Mouse (Mus musculus): ENCODE data around the gene Rab9. TPM values are rescaled to one million over a fixed set of nuclear protein-coding genes. Genes with fewer than 3 reads are reported as not detected.
"Not testable (repeated sequence)": the region's sequence is repeated elsewhere in the genome, so short reads cannot be mapped to it uniquely, and the experiment has no call there.

Rab9 gene
- total RNA-seq (2021) = 10 to 100 TPM; 33.8 to 41.3 TPM
- long read RNA-seq, transcript Rab9-202 (3 exons, 1,447 nt) = major isoform, 50 of 51 reads
- long read RNA-seq, partial matches to known transcripts = 0 of 51 reads
- long read RNA-seq, other reads (novel, unspliced or antisense) = 1 of 51 reads

DNA sequence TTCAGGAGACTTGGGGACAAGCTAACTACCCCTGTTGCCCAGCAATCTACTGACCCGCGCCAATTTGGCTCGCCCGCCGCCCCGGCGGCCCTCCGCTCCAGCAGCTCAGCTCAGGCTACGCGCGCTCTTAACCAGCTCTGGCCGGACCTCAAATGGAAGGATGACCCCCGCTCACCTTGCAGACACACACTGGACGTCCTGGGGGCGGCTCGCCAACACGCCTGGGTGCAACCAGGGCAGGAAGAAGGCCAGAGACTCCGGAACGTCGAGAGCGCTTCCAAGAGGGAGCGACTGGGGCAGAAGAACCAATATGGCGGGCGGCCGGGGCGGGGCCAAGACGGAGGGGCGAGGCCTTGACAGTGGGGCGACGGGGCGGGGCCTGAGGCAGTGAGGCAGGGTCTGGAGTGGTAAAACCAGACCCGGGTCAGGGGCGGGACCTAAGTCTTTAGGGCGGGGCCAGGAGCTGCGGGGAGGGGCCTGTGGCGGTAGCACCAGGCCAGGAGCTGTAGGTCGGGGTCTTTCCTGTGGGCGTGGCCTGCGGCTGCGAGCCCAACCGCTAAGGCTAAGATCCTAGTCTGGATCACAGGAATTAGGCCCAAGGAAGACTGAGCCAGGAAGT, at the start of gene Rab9:
Gene Rab9, minus strand, starts transcription at position 503 of the 619 bp plus-strand sequence.
- DNase-seq (ENCODE audit: low spot score in 2 of 2) = peak; percentile 86 to 89

DNA sequence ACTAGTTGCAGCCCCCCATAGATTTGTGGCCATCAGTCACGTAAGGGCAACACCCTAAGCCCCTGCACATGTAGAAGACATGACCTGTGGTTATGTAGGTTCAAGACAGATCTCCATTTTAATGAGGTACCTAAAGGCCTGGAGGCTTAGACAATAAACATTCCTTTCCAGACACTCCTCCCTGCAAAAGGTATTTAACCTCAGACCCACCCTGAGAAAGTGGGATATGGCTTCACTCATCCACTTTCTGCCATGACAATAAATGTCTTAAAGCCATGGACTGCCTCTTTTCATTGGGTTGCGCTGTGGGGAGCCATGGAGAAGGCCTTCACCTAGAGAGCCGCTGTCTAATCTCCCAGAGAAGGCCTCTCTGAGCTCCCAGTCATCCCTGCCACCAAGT, 48.5 kb upstream of the Rab9 start:
- DNase-seq (ENCODE audit: low spot score in 2 of 2) = no peak

DNA sequence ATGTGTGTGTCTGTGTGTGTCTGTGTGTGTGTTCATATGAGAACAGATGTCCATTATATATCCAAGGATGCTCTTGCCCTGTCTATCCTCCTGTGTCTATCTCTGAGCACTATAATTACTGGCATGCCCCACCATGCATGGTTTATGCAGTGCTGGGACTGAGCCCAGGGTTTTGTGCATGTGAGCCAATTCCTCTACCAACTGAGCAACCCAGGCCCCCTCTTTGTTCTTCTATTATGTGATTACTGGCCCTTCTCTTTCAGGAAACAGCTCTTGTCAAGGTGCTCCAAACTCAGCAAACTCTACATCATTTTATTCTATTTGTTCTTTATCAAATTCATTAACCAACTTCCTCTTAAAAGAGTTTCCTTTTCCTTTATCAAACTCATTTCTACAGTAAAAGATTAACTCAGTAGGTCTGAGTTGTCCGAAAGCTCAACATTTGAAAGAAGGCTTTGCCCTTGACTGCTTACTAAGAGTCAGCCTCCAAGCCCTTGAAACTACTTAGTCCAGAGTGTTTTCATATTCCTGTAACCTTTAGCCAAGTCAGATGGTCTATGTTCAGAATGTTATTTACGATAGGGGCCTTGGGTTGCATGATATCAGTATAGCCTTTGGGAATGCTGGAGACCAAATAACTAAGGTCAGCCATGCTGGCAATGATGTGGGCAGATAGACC, 46.1 kb upstream of the Rab9 start:
- no peak for DNase-seq (ENCODE audit: low spot score in 2 of 2)

DNA sequence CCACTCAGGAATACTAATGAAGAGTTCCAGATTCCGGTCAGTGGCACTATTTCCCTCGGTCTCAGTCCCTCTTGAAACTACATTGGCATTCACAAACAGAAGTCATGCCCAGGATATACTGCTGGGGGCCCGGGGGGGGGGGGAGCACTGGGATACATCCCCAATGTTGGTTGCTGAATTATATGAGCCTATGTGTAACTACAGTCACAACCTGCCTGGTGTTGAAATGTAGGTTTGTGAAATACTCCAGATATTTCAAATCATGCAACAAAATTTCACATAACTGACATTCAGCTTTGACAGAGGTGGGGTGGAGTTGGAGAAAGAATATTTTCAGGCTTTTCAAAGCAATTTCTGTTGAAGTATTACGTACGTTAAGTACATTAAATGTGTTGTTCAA, 41.1 kb upstream of the Rab9 start:
- no peak for DNase-seq (ENCODE audit: low spot score in 2 of 2)

DNA sequence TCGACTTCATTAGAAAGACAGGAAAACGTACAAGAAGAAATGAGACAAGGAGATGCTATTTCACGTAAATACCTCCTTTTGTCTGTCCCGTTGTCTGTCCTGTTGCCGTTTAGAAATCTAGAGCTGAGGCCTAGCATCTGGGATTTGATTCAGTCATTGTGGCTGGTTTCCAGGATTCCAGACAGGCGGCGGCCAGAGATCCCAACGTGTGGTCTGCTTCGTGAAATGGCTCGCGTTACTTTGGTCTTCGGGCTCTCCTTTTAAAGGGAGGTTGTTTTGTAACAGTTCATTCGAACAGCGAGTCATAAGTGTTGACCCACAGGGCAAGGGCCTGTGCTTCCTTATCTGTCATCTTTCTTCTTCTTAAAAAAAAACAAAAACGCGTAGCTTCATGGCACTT, 38.7 kb upstream of the Rab9 start, which contains the start of gene Tceanc:
Gene Tceanc, minus strand, starts transcription at position 223 of the 400 bp plus-strand sequence.
- DNase-seq (ENCODE audit: low spot score in 2 of 2) = no peak

DNA sequence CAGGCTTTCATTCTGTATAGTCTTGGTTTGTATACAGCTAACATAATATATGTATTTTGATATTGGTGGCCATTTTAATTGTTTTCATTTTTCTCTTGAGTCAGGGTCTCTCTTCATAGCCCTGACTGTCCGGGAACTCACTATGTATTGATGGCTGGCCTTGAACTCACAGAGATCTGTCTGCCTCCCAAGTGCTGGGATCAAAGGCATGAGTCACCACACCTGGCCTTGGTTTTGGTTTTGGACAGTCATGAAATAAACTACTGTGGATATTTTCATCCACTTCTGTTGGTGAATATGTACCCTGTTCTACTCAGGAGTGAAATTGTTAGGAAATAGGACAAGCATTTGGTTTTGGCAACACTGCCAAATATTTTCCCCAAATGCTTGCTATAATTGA, 37.0 kb upstream of the Rab9 start:
- DNase-seq (ENCODE audit: low spot score in 2 of 2) = no peak

DNA sequence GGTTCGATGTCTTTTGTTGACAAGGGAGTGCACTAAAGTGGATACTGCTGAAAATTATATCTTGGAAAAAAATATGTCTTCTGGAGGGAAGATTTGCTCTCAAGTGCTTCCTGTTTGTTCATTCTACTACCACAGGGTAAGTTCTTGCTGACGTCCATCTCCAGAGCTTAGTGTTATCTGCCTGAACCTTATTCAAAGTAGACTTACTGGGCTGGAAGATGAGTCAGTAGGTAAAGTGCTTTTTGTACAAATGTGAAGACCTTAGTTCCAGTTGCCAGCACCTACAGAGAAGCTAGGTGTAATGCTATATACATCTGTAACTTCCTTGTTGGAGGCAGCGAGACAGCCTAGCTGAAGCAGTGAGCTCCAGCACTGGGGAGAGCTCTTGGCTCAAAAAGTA, 36.3 kb upstream of the Rab9 start:
- no peak for DNase-seq (ENCODE audit: low spot score in 2 of 2)

DNA sequence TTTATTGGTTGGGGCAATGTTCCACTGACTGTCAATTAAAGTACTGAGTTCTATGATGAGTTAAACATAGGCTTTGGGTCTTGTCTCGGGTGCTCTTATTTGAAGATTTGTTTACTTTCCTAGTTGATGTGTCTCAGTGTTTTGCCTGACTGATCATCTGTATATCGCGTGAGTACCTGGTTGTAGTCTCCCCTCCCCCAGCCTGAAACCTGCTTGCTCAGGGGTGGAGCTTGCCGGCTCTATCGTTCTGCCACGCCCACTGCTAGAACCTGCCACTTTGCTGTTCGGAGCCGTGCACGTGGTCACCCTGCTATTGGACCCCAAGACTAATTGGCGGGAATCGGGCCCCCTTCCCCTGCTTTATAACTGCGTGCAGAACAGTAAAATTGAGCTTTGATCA, 34.4 kb upstream of the Rab9 start:
- not testable (repeated sequence) for DNase-seq (ENCODE audit: low spot score in 2 of 2)

DNA sequence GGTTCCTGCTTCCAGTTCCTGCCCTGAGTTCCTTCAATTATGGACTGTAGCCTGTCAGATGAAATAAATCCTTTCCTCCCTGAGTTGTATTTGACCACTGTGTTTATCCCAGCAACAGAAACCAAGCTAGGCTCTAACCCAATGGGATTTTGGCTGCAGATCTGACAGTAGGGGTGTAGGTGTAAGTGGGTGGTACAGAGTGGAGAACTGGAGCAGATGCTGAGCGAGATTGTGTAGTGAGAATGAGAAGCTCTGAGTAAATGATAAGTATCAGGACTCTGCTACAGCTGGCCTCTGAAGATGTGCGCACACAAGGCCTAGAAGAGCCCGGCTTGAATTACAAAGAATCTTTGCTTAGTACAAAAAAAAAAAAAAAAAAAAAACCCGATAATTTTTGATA, 32.4 kb upstream of the Rab9 start:
- DNase-seq (ENCODE audit: low spot score in 2 of 2) = no peak

DNA sequence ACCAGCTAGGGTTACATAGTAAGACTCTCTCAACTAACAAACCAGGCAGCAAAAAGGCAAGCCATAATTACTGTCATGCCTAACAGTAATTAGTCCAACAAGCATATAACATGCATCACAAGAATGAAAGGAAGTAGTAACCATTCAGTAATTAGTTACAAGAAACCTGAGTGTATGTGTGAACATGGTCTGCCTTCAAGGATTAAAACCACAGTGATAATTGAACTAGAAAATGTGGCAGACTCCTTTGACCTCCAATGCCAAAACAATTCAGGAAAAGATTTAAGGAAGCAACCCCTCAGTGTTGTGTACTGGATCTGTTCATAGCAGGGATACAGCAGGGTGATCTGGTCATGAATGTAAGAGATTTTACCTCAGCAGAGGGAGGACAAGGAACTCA, 31.4 kb upstream of the Rab9 start:
- no peak for DNase-seq (ENCODE audit: low spot score in 2 of 2)

DNA sequence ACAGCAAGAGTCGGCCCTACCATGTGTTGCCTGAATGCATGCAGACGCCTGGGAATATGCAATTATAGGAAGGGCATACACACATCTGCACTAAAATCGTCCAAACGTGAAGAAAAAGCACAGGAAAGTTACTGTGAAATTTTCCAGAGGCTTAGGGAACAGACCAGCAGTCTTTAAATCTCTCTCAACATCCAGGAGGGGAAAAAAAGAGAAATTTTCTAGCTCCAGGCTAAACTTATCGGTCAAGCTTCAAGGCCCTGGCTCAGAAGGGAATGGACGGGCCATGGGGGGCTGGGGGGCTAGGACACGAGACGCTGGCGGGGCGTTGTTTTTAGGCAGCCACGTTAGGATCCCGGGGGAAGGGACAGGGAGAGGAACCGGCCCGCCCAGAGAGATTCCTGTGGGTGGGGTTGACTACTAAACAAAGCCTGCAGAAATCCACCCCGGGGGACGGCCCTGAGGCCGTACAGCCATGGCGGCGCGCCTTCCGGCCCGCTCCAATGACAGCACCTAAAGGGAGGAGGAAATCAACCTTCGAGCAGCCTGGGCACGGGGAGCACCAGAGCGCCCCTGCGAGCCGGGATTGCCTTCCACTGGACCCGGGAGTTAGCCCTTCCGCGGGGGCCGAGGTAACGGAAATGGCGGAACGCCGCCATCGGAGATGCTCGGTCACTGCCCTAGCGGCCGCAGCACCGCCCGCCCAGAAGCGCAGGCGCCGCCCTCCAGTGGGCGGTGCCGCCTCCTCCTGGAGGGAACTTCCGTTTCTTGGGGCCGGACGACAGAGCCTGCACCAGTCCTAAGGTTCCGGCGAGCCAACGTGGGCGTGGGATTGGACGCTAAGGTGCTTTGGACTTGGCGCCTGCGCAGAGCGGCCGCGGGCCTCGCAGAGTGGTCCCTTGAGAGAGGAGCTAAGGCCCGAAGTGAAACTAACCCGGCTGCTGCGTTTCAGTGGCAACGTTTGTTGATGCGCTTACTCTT, 30.4 kb upstream of the Rab9 start:
- DNase-seq (ENCODE audit: low spot score in 2 of 2) = peak; percentile 81 to 90

DNA sequence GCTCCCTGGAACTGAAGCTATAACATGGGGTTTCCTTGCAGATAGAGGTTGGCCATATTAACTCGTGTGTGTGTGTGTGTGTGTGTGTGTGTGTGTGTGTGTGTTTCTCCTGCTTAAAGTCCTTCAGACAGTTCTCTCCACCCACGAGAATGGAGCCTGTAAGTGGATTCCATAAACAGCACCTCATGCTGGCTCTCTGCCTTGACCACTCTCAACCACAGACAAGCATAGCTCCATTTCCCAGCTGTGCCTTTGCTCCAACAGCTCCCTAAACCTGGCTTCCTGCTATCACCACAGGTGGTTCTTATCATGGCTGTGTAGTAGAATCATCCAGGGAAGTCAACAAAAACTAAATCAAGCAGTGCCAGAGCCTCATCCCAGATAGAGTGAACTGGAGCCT, 24.8 kb upstream of the Rab9 start:
- no peak for DNase-seq (ENCODE audit: low spot score in 2 of 2)

DNA sequence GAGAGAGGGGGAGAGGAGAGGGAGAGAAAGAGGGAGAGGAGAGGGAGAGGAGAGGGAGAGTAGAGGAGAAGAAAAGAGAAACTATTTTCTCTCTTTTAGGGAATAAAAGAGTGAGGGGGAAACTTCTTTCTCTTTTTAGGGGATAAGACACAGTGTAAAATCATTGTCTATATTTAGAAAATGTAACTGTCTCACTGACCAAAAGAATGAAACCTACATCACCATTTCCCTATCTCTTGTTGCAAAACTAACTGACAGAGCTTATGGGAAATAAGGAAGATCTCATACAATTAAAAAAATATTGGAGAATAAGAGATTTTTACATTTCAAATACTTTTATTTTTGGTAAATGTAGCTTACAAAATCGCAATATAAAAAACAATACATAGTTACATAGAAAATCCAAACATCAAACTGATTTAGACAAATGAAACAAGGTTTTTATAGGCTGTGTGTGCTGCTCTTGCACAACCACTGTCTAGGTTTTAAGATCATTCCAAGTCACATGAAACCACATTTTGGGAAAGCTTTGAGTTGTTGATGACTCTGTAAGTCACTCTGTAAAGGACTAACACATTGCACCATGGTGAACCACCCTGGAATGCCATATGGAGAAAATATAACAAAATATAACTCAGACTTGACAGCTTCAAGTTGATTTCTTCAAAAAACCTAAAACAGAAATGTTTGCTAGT, 20.0 kb upstream of the Rab9 start:
- no peak for DNase-seq (ENCODE audit: low spot score in 2 of 2)

DNA sequence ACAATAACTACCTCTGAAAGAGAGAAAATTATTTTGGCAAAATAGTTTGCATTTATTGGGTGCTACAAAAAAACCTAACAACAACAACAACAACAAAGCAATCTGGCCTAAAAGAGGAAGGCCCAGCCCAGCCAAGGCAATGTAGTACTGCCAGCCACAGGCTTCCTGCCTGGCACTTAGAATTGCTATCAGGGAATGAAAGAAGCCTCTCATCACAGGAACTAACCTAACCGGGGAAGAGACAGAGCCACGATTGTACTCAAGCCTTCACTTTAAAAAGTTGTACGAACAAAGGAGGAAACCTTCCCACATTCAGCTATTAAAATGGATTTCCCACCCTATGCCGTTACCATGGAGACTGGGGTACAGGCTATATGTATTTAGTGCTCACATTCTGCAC, 18.1 kb upstream of the Rab9 start:
- peak in 1 of 2 experiments; percentile 29 for DNase-seq (ENCODE audit: low spot score in 2 of 2)

DNA sequence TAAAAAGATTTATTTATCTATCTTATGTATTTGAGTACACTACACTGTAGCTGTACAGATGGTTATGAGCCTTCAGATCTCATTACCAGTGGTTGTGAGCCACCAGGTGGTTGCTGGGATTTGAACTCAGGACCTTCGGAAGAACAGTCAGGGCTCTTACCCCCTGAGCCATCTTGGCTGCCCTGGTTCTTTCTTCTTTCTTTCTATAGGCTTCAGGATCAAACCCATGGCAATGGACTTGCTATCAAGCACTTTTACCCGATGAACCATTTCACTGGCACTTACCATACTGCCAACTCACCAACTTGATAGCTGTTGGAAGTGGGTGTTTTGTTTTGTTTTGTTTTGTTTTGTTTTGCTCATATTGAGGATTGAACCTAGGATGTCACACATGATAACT, 15.4 kb upstream of the Rab9 start:
- DNase-seq (ENCODE audit: low spot score in 2 of 2) = no peak

DNA sequence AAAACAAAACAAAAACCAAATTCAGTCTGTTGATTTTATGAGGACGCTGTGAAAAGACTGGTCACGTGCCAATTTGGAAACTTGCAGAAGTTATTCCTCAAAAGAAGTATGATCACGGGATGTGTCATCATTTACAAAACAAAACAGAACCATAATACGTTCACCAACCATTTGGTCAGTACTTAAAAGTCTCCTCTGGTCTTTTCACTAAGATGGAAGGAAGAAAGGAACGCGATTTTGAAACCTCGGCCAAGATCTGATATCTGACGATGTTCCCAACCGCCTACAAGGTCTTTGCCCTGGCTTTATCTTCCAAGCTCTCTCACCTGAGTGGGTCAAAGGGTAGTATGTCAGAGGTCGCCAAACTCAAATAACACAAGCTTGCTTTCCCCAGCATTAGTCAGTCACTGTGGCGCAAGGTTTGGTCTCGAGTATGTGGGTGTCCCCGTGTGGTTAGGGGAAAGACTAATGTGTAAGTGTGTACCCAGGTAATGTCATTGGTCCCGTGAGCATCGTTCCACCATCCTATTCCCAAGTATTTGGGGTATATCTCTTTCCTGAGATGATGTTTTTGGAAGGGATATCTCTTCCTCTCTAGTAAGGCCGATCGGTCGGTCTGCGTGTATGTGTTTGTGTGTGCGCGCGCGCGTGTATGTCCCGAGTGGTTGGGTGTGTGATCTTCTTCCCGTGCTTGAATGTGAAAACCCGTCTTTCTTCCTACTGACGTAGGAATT, 869 bp downstream of the Rab9 start:
- DNase-seq (ENCODE audit: low spot score in 2 of 2) = peak in 1 of 2 experiments; percentile 5

DNA sequence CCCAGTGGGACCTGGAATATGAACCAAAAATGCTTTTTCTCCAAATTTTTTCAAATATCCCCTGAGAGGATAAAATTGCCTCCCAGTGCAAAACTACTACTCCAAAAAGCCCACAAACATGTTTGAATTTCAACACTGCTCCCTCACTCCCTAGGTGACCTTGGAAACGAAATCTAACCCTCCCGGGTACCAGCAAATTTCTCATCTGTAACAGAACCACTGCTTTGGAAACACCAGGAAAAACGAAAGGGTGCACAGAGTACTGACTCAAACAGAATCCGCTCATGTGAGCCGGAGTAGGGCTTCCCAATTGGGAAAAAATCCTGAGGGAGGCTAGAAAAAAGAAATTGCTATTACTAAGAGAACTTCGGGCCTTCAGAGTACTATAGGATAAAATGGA, 2.3 kb downstream of the Rab9 start:
- no peak for DNase-seq (ENCODE audit: low spot score in 2 of 2)

DNA sequence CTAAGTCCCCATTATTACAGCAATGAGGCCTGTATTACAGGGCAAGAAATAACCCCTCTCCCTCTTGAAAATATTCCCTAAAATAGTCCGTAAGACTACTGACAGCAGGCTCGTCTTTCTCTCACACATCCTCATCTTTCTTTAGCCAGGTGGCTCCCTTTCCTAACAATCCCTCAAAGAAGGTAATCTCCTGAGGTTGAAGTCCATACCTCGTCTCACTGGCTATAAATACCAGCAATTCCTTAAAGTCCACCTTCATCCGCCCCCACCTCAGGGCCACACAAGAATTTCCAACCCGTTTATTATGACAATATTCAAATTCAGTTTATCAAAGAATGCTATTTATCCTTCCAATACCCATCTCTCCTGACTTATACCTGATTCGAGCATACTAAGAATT, 7.1 kb downstream of the Rab9 start:
- no peak for DNase-seq (ENCODE audit: low spot score in 2 of 2)

DNA sequence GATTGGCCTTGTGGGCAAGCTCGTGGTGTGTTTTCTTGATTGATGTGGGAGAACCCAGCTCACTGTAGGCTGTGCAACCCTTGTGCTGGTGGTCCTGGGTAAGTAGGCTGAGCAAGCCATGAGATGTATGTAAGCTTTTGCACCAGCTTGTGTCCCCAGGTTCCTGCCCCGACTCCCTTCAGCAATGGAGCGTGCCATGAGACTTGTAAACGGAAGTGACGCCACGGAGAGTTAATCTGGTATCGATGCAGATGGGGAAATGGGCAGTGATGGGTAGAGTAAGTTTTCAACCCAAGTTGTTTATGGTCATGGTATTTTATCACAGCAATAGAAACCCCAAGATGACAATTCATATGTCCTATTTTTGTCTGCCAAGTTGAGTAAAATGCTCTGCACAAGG, 11.3 kb downstream of the Rab9 start:
- no peak for DNase-seq (ENCODE audit: low spot score in 2 of 2)

DNA sequence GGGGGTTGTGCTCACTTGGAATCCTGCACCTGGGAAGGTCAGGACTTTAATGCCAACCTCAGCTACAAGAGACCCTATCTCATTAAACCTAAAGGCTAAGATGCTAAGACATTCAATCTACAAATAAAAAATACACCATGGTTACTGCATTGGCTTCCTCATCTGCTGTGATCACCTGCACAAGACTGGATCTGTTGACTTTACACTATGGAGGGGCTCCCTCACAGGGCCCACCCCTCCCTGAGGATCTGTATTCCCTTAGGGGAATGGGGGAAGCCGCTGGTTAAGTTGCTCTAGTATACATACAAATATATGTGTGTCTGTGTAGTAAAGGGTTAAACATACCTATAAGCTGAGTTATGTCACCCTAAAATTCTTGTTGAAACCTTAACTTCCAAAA, 24.1 kb downstream of the Rab9 start:
- no peak for DNase-seq (ENCODE audit: low spot score in 2 of 2)
